ENCODE assay signal across 31 mouse cellular contexts in the genomic region with DNA sequence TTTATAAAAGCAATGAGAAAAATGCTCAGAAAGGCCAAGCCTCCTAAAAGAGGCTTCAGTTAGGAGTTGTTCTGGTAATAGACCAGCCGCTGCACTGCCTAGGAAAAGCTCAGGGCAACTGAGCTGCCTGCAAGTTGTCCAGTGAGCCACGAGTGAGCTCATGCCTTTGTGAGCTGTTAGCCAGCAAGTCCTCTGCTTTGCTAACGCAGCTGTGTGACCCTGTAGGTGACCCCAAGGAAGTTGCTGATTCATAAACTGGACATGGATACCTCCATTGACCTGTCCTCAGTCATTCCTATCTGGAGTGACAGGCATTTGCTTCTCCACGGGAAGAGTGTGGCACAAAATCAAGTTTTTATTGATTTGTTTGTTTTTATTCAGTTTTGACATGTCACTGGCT.
DNase-seq lines count a peak whose midpoint lies in the region; ATAC-seq and TF ChIP-seq lines count a peak whose summit lies in the region.
"Had no signal": no experiment of that assay in that cellular context is flagged by ENCODE, and none has a peak within 500 bp of the region (broad histone marks: within the 10 kb centered on the region; RNA-seq: fewer than 3 reads in every experiment).

No protein-coding gene starts in this region.

- H3K27me3 ChIP-seq in forebrain, embryonic 11.5 days (ENCODE audit: control insufficient read depth, insufficient read depth, low read length): no peaks in the 10 kb centered on the region
- no peaks in the 10 kb centered on the region for H3K27me3 ChIP-seq in forebrain, embryonic 14.5 days (replicated peaks; ENCODE audit: control insufficient read depth, insufficient read depth, low read length)
- no peaks in the 10 kb centered on the region for H3K27me3 ChIP-seq in liver, postnatal 0 days (ENCODE audit: insufficient read depth, low read length)
- H3K27me3 ChIP-seq in liver, embryonic 12.5 days (replicated peaks): no peaks in the 10 kb centered on the region
- no peaks in the 10 kb centered on the region for H3K27me3 ChIP-seq in embryonic facial prominence, embryonic 10.5 days (replicated peaks; ENCODE audit: low read depth, poor library complexity, severe bottlenecking)
- H3K27me3 ChIP-seq: embryonic facial prominence, embryonic 13.5 days; forebrain, embryonic 15.5 days; heart, embryonic 13.5 days; hindbrain, embryonic 15.5 days; liver, embryonic 13.5 days; neural tube, embryonic 12.5 days; stomach, embryonic 15.5 days had no signal

- no peak overlapping the region for H3K9ac ChIP-seq in forebrain, embryonic 11.5 days (ENCODE audit: low read length)
- no peak overlapping the region for H3K9ac ChIP-seq in forebrain, embryonic 14.5 days (ENCODE audit: low read length)
- H3K9ac ChIP-seq in liver, postnatal 0 days (replicated peaks): no peak overlapping the region
- no peak overlapping the region for H3K9ac ChIP-seq in liver, embryonic 12.5 days
- H3K9ac ChIP-seq: embryonic facial prominence, embryonic 13.5 days; forebrain, embryonic 15.5 days; heart, embryonic 13.5 days; hindbrain, embryonic 15.5 days; liver, embryonic 13.5 days; lung, embryonic 14.5 days; neural tube, embryonic 12.5 days; stomach, embryonic 15.5 days had no signal

- ATAC-seq in forebrain, embryonic 11.5 days (replicated peaks; ENCODE audit: low FRiP score): 0 out of 2 replicates have a peak, but pooled peaks have one; percentile 44
- no peak for ATAC-seq in forebrain, embryonic 14.5 days
- ATAC-seq in liver, postnatal 0 days: peak; percentile 56
- ATAC-seq in liver, embryonic 12.5 days: no peak
- ATAC-seq: forebrain, embryonic 15.5 days; intestine, embryonic 16.5 days had no signal

- H3K27ac ChIP-seq in forebrain, embryonic 11.5 days (ENCODE audit: low read depth, low read length): no peak overlapping the region
- H3K27ac ChIP-seq in forebrain, embryonic 14.5 days (ENCODE audit: low read depth, low read length): no peak overlapping the region
- no peak overlapping the region for H3K27ac ChIP-seq in liver, postnatal 0 days (ENCODE audit: low read depth)
- no peak overlapping the region for H3K27ac ChIP-seq in liver, embryonic 12.5 days
- no peak overlapping the region for H3K27ac ChIP-seq in embryonic facial prominence, embryonic 10.5 days (replicated peaks)
- H3K27ac ChIP-seq: embryonic facial prominence, embryonic 13.5 days; forebrain, embryonic 15.5 days; heart, adult 2 months; heart, embryonic 13.5 days; hindbrain, embryonic 15.5 days; liver, embryonic 13.5 days; neural tube, embryonic 12.5 days; stomach, embryonic 15.5 days had no signal

- H3K4me1 ChIP-seq in forebrain, embryonic 11.5 days (replicated peaks; ENCODE audit: control insufficient read depth, insufficient read depth, low read length): no peaks in the 10 kb centered on the region
- H3K4me1 ChIP-seq in forebrain, embryonic 14.5 days (ENCODE audit: control insufficient read depth, insufficient read depth, low read length): no peaks in the 10 kb centered on the region
- H3K4me1 ChIP-seq in liver, postnatal 0 days (ENCODE audit: insufficient read depth): no peaks in the 10 kb centered on the region
- no peaks in the 10 kb centered on the region for H3K4me1 ChIP-seq in liver, embryonic 12.5 days
- peaks cover 3% of the 10 kb centered on the region for H3K4me1 ChIP-seq in embryonic facial prominence, embryonic 10.5 days
- H3K4me1 ChIP-seq: embryonic facial prominence, embryonic 13.5 days; heart, embryonic 13.5 days; hindbrain, embryonic 15.5 days; liver, embryonic 13.5 days; neural tube, embryonic 12.5 days; stomach, embryonic 15.5 days had no signal

- DNase-seq in forebrain, embryonic 11.5 days (ENCODE audit: low spot score): no peak
- DNase-seq in forebrain, embryonic 14.5 days (ENCODE audit: low spot score): no peak
- DNase-seq in liver, postnatal 0 days: no peak
- DNase-seq in Muller cell, postnatal 12 days (ENCODE audit: inconsistent ontology term): peak; percentile 1
- peak; percentile 44 for DNase-seq in embryonic facial prominence, embryonic 10.5 days (ENCODE audit: low spot score)
- DNase-seq in cerebellum, adult 18-20 months: no peak
- no peak for DNase-seq in kidney, postnatal 4 days
- DNase-seq: adrenal gland, postnatal 25 days; cerebellum, adult 11 months; cerebellum, postnatal 14 days; gastrocnemius, postnatal 36 days; heart, adult 2 months; heart, postnatal 36 days; kidney, adult 9 months; kidney, postnatal 25 days; layer of hippocampus, postnatal 36 days; liver, embryonic 13.5 days; lung, embryonic 14.5 days; right cerebral cortex, adult 18-20 months; right cerebral cortex, postnatal 4 days; thymus, adult 18-20 months; thymus, postnatal 36 days had no signal

- no peak overlapping the region for H3K4me2 ChIP-seq in forebrain, embryonic 11.5 days (ENCODE audit: low read depth, low read length, severe bottlenecking)
- no peak overlapping the region for H3K4me2 ChIP-seq in forebrain, embryonic 14.5 days (ENCODE audit: low read length)
- no peak overlapping the region for H3K4me2 ChIP-seq in liver, postnatal 0 days (ENCODE audit: low read depth, low read length)
- no peak overlapping the region for H3K4me2 ChIP-seq in liver, embryonic 12.5 days
- H3K4me2 ChIP-seq: embryonic facial prominence, embryonic 13.5 days; forebrain, embryonic 15.5 days; heart, embryonic 13.5 days; hindbrain, embryonic 15.5 days; liver, embryonic 13.5 days; lung, embryonic 14.5 days; neural tube, embryonic 12.5 days; stomach, embryonic 15.5 days had no signal

- TF ChIP-seq EP300 in liver, postnatal 0 days (IDR thresholded peaks at IDR 0.05; ENCODE audit: low read depth): no peak

- WGBS in forebrain, embryonic 11.5 days: 26% methylated on average over 4 of the region's 4 CpGs
- 35% methylated on average over 4 of the region's 4 CpGs for WGBS in forebrain, embryonic 14.5 days
- WGBS in liver, postnatal 0 days (ENCODE audit: insufficient replicate concordance): 43% methylated on average over 4 of the region's 4 CpGs
- 46% methylated on average over 4 of the region's 4 CpGs for WGBS in liver, embryonic 12.5 days (ENCODE audit: insufficient replicate concordance)
- WGBS in embryonic facial prominence, embryonic 10.5 days: 24% methylated on average over 4 of the region's 4 CpGs

- H3K4me3 ChIP-seq in forebrain, embryonic 11.5 days (ENCODE audit: low read depth, low read length): no peak overlapping the region
- no peak overlapping the region for H3K4me3 ChIP-seq in forebrain, embryonic 14.5 days (ENCODE audit: low read depth, low read length)
- no peak overlapping the region for H3K4me3 ChIP-seq in liver, postnatal 0 days (ENCODE audit: low read depth, low read length)
- H3K4me3 ChIP-seq in liver, embryonic 12.5 days: no peak overlapping the region
- no peak overlapping the region for H3K4me3 ChIP-seq in embryonic facial prominence, embryonic 10.5 days
- H3K4me3 ChIP-seq: embryonic facial prominence, embryonic 13.5 days; erythroblast, embryonic 14.5 days; forebrain, embryonic 15.5 days; heart, adult 2 months; heart, embryonic 13.5 days; hindbrain, embryonic 15.5 days; liver, embryonic 13.5 days; neural tube, embryonic 12.5 days; stomach, embryonic 15.5 days had no signal

- TF ChIP-seq CTCF in liver, postnatal 0 days (IDR thresholded peaks at IDR 0.05; ENCODE audit: low read depth): no peak

- H3K36me3 ChIP-seq in forebrain, embryonic 11.5 days (ENCODE audit: control insufficient read depth, insufficient read depth, low read length): no peaks in the 10 kb centered on the region
- H3K36me3 ChIP-seq in forebrain, embryonic 14.5 days (ENCODE audit: control insufficient read depth, insufficient read depth, low read length): no peaks in the 10 kb centered on the region
- H3K36me3 ChIP-seq in liver, postnatal 0 days (replicated peaks; ENCODE audit: insufficient read depth, low read length): no peaks in the 10 kb centered on the region
- no peaks in the 10 kb centered on the region for H3K36me3 ChIP-seq in liver, embryonic 12.5 days
- no peaks in the 10 kb centered on the region for H3K36me3 ChIP-seq in embryonic facial prominence, embryonic 10.5 days (replicated peaks)
- H3K36me3 ChIP-seq: embryonic facial prominence, embryonic 13.5 days; forebrain, embryonic 15.5 days; heart, embryonic 13.5 days; hindbrain, embryonic 15.5 days; liver, embryonic 13.5 days; neural tube, embryonic 12.5 days; stomach, embryonic 15.5 days had no signal

- H3K9me3 ChIP-seq in forebrain, embryonic 11.5 days (ENCODE audit: control insufficient read depth, low read length): no peaks in the 10 kb centered on the region
- no peaks in the 10 kb centered on the region for H3K9me3 ChIP-seq in forebrain, embryonic 14.5 days (replicated peaks; ENCODE audit: control insufficient read depth, low read length)
- no peaks in the 10 kb centered on the region for H3K9me3 ChIP-seq in liver, postnatal 0 days (ENCODE audit: low read length)
- no peaks in the 10 kb centered on the region for H3K9me3 ChIP-seq in liver, embryonic 12.5 days (replicated peaks)
- H3K9me3 ChIP-seq in embryonic facial prominence, embryonic 10.5 days: no peaks in the 10 kb centered on the region
- H3K9me3 ChIP-seq: embryonic facial prominence, embryonic 13.5 days; forebrain, embryonic 15.5 days; heart, embryonic 13.5 days; hindbrain, embryonic 15.5 days; liver, embryonic 13.5 days; neural tube, embryonic 12.5 days; stomach, embryonic 15.5 days had no signal

Comparison
In these comparisons a context has a peak if more than half of its experiments do, and no peak if none do; other contexts are left out.
1. ATAC-seq: peak in forebrain, embryonic 11.5 days (single experiment) and liver, postnatal 0 days (single experiment); none in forebrain, embryonic 14.5 days (single experiment) and liver, embryonic 12.5 days (single experiment).
2. DNase-seq: peak in Muller cell, postnatal 12 days (single experiment) and embryonic facial prominence, embryonic 10.5 days (single experiment); none in forebrain, embryonic 11.5 days (single experiment), forebrain, embryonic 14.5 days (single experiment), liver, postnatal 0 days (single experiment), cerebellum, adult 18-20 months (0 of 2) and kidney, postnatal 4 days (0 of 2).